Mouse (Mus musculus) layer of hippocampus, adult 2 months (tissue): ENCODE data around the gene Tada2b. TPM values are rescaled to one million over a fixed set of nuclear protein-coding genes. Genes with fewer than 3 reads are reported as not detected.

Experiments used
- DNase-seq, 2 experiments: peaks; one replicate each; pipeline ENCODE4 v3.0.0; 2022; ENCODE audit warnings: low spot score in 2 of 2
- H3K27ac ChIP-seq: fragments of 200-600 bp; 2 replicates; pipeline ENCODE4 v1.8.1; 2022
- H3K4me3 ChIP-seq: fragments of 200-600 bp; 2 replicates; pipeline ENCODE4 v1.8.1; 2022; ENCODE audit warnings: mild to moderate bottlenecking
- CTCF ChIP-seq: fragments of 200-600 bp; conservative IDR thresholded peaks from 2 replicates; pipeline ENCODE4 v1.8.1; 2022; ENCODE audit warnings: antibody characterized with exemption, mild to moderate bottlenecking, moderate library complexity
- total RNA-seq, 2 experiments: library from RNA; stranded (reverse); gene quantifications; 2 replicates each; pipeline ENCODE4 v1.2.3; 2021

Gene Tada2b
- total RNA-seq, 2 experiments from 2014 or later, result 36.9 to 37.2 TPM

- DNase-seq, result no peak
- Histone ChIP-seq H3K4me3 (no peak overlapping the region), H3K27ac (no peak overlapping the region; the same call in 1 of the 2 replicates)
- no peak for TF ChIP-seq CTCF
Observed at GRCm38 (mm10) chr5:36508351-36508750, 24.3 kb upstream of the Tada2b start.

- DNase-seq, result no peak
- Histone ChIP-seq H3K4me3 (no peak overlapping the region), H3K27ac (no peak overlapping the region)
- TF ChIP-seq CTCF, result no peak
Observed at GRCm38 (mm10) chr5:36505643-36506042, 21.6 kb upstream of the Tada2b start.

- H3K4me3 ChIP-seq, result no peak overlapping the region
- TF ChIP-seq CTCF, result no peak
- no peak for DNase-seq
Observed at GRCm38 (mm10) chr5:36505235-36505634, 21.1 kb upstream of the Tada2b start.

GRCm38 (mm10) chr5:36494709-36495108 lies 10.6 kb upstream of the Tada2b start:
- no peak overlapping the region for H3K4me3 ChIP-seq
- TF ChIP-seq CTCF, result no peak
- DNase-seq, result no peak
- H3K27ac ChIP-seq, result peak overlapping the region; percentile 58

More at GRCm38 (mm10) chr5:36505235-36505634, 21.1 kb upstream of the Tada2b start:
- no peak overlapping the region for H3K27ac ChIP-seq

- no peak overlapping the region for H3K4me3 ChIP-seq
- no peak for TF ChIP-seq CTCF
- peak overlapping the region; percentile 68 for H3K27ac ChIP-seq
- peak; percentile 53 to 82 for DNase-seq
Observed at GRCm38 (mm10) chr5:36493919-36494318, 9.8 kb upstream of the Tada2b start.

GRCm38 (mm10) chr5:36489225-36489624 lies 5.1 kb upstream of the Tada2b start:
- TF ChIP-seq CTCF, result peak; percentile 71
- no peak overlapping the region for H3K4me3 ChIP-seq

GRCm38 (mm10) chr5:36485306-36485705 lies 1.2 kb upstream of the Tada2b start:
- Histone ChIP-seq H3K27ac (no peak overlapping the region), H3K4me3 (peak overlapping the region; percentile 74)
- DNase-seq, result no peak
- no peak for TF ChIP-seq CTCF

More at GRCm38 (mm10) chr5:36489225-36489624, 5.1 kb upstream of the Tada2b start:
- DNase-seq, result no peak
- H3K27ac ChIP-seq, result no peak overlapping the region

GRCm38 (mm10) chr5:36483203-36484101 lies 633 bp downstream of the Tada2b start:
- no peak for TF ChIP-seq CTCF
- Histone ChIP-seq H3K4me3 (peak overlapping the region; percentile 95), H3K27ac (peak overlapping the region; percentile 95)
- DNase-seq, result no peak

- H3K27ac ChIP-seq, result no peak overlapping the region
- TF ChIP-seq CTCF, result peak; percentile 56
- H3K4me3 ChIP-seq, result no peak overlapping the region
- DNase-seq, result no peak
Observed at GRCm38 (mm10) chr5:36481114-36481513, 3.0 kb downstream of the Tada2b start.

- Histone ChIP-seq H3K4me3 (no peak overlapping the region), H3K27ac (0 out of 2 replicates have a peak overlapping the region, but pooled peaks have one; percentile 15)
- DNase-seq, result no peak
- TF ChIP-seq CTCF, result no peak
Observed at GRCm38 (mm10) chr5:36480398-36480797, 3.7 kb downstream of the Tada2b start.

- Histone ChIP-seq H3K27ac (peak overlapping the region; percentile 32; the same call in 1 of the 2 replicates), H3K4me3 (no peak overlapping the region)
- no peak for TF ChIP-seq CTCF
- no peak for DNase-seq
Observed at GRCm38 (mm10) chr5:36479735-36480134, 4.3 kb downstream of the Tada2b start.

GRCm38 (mm10) chr5:36478540-36479420 lies 5.3 kb downstream of the Tada2b start:
- DNase-seq, result no peak
- TF ChIP-seq CTCF, result no peak
- no peak overlapping the region for H3K4me3 ChIP-seq
- H3K27ac ChIP-seq, result peak overlapping the region; percentile 32; the same call in 1 of the 2 replicates

GRCm38 (mm10) chr5:36477486-36477885 lies 6.6 kb downstream of the Tada2b start:
- DNase-seq, result no peak
- no peak for TF ChIP-seq CTCF
- H3K27ac ChIP-seq, result 0 out of 2 replicates have a peak overlapping the region, but pooled peaks have one; percentile 32
- H3K4me3 ChIP-seq, result no peak overlapping the region
